Mouse (Mus musculus) stomach, postnatal 0 days (tissue): Measurements from ENCODE around the gene Mettl3.

Source experiments
- CTCF ChIP-seq: IDR thresholded peaks from 2 replicates; pipeline ENCODE4 v1.5.1; 2016; ENCODE audit warnings: antibody characterized with exemption, low read depth, mild to moderate bottlenecking, moderate library complexity
- EP300 ChIP-seq: optimal IDR thresholded peaks from 2 replicates; pipeline ENCODE3; 2016; ENCODE audit warnings: antibody characterized with exemption

GRCm38 (mm10) chr14:52278932-52279746 is 25.8 kb downstream of the Mettl3 start, which contains the start of the genes Tox4 and Rab2b:
- TF ChIP-seq CTCF (peak; percentile 100), EP300 (no peak)
